Mouse (Mus musculus) embryonic facial prominence, embryonic 15.5 days (tissue): Measurements from ENCODE around the gene Irak2. TPM values are rescaled to one million over a fixed set of nuclear protein-coding genes. Genes with fewer than 3 reads are reported as not detected.

ENCODE experiments used
- ATAC-seq: fragments of 200-750 bp; cut with Nextera tagmentation; 2 replicates; pipeline ENCODE4 v1.8.0; 2017; ENCODE audit warnings: low read depth, moderate TSS enrichment; ENCODE audit not compliant: insufficient number of reproducible peaks, low FRiP score, low TSS enrichment
- H3K27ac ChIP-seq: fragments of 300-500 bp; sonication (generic); replicated peaks from 2 replicates; pipeline ENCODE4 v1.5.1; 2015; ENCODE audit warnings: mild to moderate bottlenecking, inconsistent platforms
- H3K27me3 ChIP-seq: fragments of 300-500 bp; sonication (generic); 2 replicates; pipeline ENCODE4 v1.6.1; 2015; ENCODE audit warnings: inconsistent platforms
- H3K36me3 ChIP-seq: fragments of 300-500 bp; sonication (generic); 2 replicates; pipeline ENCODE4 v1.6.1; 2015; ENCODE audit warnings: mild to moderate bottlenecking, inconsistent platforms
- H3K4me1 ChIP-seq: fragments of 300-500 bp; sonication (generic); 2 replicates; pipeline ENCODE4 v1.6.1; 2015; ENCODE audit warnings: inconsistent platforms
- H3K4me2 ChIP-seq: fragments of 300-500 bp; sonication (generic); replicated peaks from 2 replicates; pipeline ENCODE4 v1.6.1; 2015; ENCODE audit warnings: mild to moderate bottlenecking, inconsistent platforms
- H3K4me3 ChIP-seq: fragments of 300-500 bp; sonication (generic); replicated peaks from 2 replicates; pipeline ENCODE4 v1.5.1; 2015; ENCODE audit warnings: mild to moderate bottlenecking, inconsistent platforms
- H3K9ac ChIP-seq: fragments of 300-500 bp; sonication (generic); 2 replicates; pipeline ENCODE4 v1.6.1; 2015; ENCODE audit warnings: inconsistent platforms
- H3K9me3 ChIP-seq: fragments of 300-500 bp; sonication (generic); replicated peaks from 2 replicates; pipeline ENCODE4 v1.6.1; 2016; ENCODE audit warnings: inconsistent platforms
- WGBS: fragments of 180-500 bp; shearing (Covaris S2); methylation state at CpG from one replicate; pipeline ENCODE4 v1.1.7; 2015; 5-methylcytosine and 5-hydroxymethylcytosine counted together
- microRNA-seq: library from miRNA; unstranded; fragments of <30 nt; microRNA quantifications from one replicate; pipeline ENCODE4, GENCODE M21; 2016; ENCODE audit warnings: borderline number of aligned reads
- polyA plus RNA-seq: library from polyadenylated mRNA; unstranded; fragments of >200 nt; fragmentation: Nextera tagmentation; extraction: Ambion mirVana; gene quantifications from 2 replicates; pipeline ENCODE4 v1.2.1, GENCODE M21; 2015

The Irak2 gene
- polyA plus RNA-seq, 1 experiment from 2014 or later = 4.0 TPM

- Histone ChIP-seq H3K4me1 (peaks cover 14% of the 10 kb centered on the region), H3K27me3 (peaks cover 7% of the 10 kb centered on the region), H3K9me3 (no peaks in the 10 kb centered on the region), H3K4me2 (no peak overlapping the region), H3K27ac (no peak overlapping the region), H3K9ac (no peak overlapping the region), H3K4me3 (no peak overlapping the region), H3K36me3 (peaks cover 5% of the 10 kb centered on the region; the same call in 1 of the 2 replicates)
- 61% methylated on average over 1 of the region's 1 CpGs for WGBS
- ATAC-seq = no peak
Measured at GRCm38 (mm10) chr6:113743111-113743510, 104.8 kb downstream of the Irak2 start.

Small RNA genes lying within 50 kb of the gene (microRNA-seq; reads per million reads assigned to microRNA genes)
- 1.9 reads per million, percentile 5 among the genes with 10 or more reads in this experiment for gene Mir7042

Other genes with a start within 250 kb of the Irak2 start
- 7.7 and 10.7 TPM in 2 replicates for gene Ttll3, start 249.2 kb upstream of the Irak2 start, polyA plus RNA-seq
- 16.7 and 19.7 TPM in 2 replicates for gene Rpusd3, start 219.1 kb upstream of the Irak2 start, polyA plus RNA-seq
- gene Cidec, start 202.7 kb upstream of the Irak2 start, polyA plus RNA-seq = not detected in 2 replicates
- gene Jagn1, start 195.9 kb upstream of the Irak2 start, polyA plus RNA-seq = 81.4 and 84.8 TPM in 2 replicates
- 11.7 and 12.2 TPM in 2 replicates for gene Il17re, start 180.0 kb upstream of the Irak2 start, polyA plus RNA-seq
- gene Il17rc, start 167.0 kb upstream of the Irak2 start, polyA plus RNA-seq = 34.3 and 37.5 TPM in 2 replicates
- gene Creld1, start 155.2 kb upstream of the Irak2 start, polyA plus RNA-seq = 21.5 and 22.5 TPM in 2 replicates
- gene Prrt3, start 136.5 kb upstream of the Irak2 start, polyA plus RNA-seq = 1.6 and 2.0 TPM in 2 replicates
- gene Emc3, start 106.8 kb upstream of the Irak2 start, polyA plus RNA-seq = 101 and 103 TPM in 2 replicates
- gene Fancd2, start 106.8 kb upstream of the Irak2 start, polyA plus RNA-seq = 6.6 and 6.9 TPM in 2 replicates
- gene Fancd2os, start 37.8 kb upstream of the Irak2 start, polyA plus RNA-seq = 0.16 TPM in 1 of 2 replicates, not detected in the other
- 221 and 230 TPM in 2 replicates for gene Brk1, start 33.7 kb upstream of the Irak2 start, polyA plus RNA-seq
- 43.4 and 47.8 TPM in 2 replicates for gene Vhl, start 14.5 kb upstream of the Irak2 start, polyA plus RNA-seq
- 0.95 and 1.1 TPM in 2 replicates for gene Tatdn2, start 58.6 kb downstream of the Irak2 start, polyA plus RNA-seq
- gene Ghrl, start 81.4 kb downstream of the Irak2 start, polyA plus RNA-seq = 0.24 TPM in 1 of 2 replicates, not detected in the other
- 283 and 297 TPM in 2 replicates for gene Sec13, start 102.3 kb downstream of the Irak2 start, polyA plus RNA-seq